Mouse (Mus musculus): Measurements from ENCODE around the gene Adgrv1. TPM values are rescaled to one million over a fixed set of nuclear protein-coding genes. Genes with fewer than 3 reads are reported as not detected.

The Adgrv1 gene
- polyA plus RNA-seq, 1 experiment from 2014 or later: 41.9 TPM

DNA sequence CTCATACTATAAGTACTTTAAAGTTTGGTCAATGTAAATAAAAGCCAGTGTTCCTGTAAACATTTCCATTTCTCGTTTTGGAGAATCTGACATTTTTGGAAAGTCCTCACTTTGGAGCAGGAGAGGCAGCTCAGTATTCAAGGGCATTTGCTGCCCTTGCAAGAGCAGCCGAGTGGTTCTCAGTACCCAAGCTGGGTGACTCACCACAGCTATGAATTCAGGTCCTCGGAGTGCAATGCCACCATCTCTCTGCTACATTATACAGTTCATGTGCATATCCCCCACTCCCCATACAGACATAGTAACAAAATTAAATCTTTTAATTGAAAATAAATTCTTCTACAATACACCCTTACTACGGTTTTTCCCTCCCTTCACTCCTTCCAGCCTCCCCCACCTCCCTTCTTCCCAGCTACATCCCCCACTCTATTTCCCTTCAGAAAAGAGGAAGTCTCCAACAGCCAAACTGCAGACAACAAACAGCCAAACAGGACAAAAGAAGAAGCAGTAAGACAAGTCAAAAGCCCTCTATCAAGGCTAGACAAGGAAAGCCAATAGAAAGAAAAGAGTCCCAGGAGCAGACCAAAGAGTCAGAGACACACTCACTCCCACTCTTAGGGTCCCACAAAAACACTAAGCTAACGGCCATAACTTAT, 262.0 kb downstream of the Adgrv1 start:
- no peaks in the 10 kb centered on the region for H3K9me3 ChIP-seq (ENCODE audit: control insufficient read depth, low read length)
- no peak overlapping the region for H3K4me2 ChIP-seq (ENCODE audit: low read depth, low read length, severe bottlenecking)
- no peaks in the 10 kb centered on the region for H3K27me3 ChIP-seq (ENCODE audit: control insufficient read depth, insufficient read depth, low read length)
- H3K4me1 ChIP-seq (replicated peaks; ENCODE audit: control insufficient read depth, insufficient read depth, low read length): no peaks in the 10 kb centered on the region
- WGBS: 86% methylated on average over 5 of the region's 5 CpGs
- no peak for DNase-seq (ENCODE audit: low spot score)
- no peak overlapping the region for H3K4me3 ChIP-seq (ENCODE audit: low read depth, low read length)
- no peaks in the 10 kb centered on the region for H3K36me3 ChIP-seq (ENCODE audit: control insufficient read depth, insufficient read depth, low read length)
- H3K27ac ChIP-seq (ENCODE audit: low read depth, low read length): no peak overlapping the region
- no peak for ATAC-seq (replicated peaks; ENCODE audit: low FRiP score)
- H3K9ac ChIP-seq (ENCODE audit: low read length): no peak overlapping the region

DNA sequence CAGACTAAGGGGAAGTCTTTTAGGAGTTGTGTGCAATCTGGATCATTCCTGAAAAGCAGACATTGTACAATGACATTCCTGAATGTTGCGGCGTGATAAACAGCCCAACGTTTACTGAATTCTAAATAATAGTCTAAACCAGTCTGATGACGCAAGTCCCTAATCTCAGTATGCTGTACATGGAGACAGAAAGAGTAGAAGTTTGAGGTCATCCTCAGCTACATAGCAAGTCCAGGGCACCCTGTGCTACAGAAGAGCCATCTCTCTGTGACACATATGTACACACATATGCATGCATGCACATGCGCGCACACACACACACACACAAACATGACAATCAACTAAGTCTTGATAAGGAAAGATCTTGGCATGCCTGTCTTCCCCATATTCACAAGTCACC, 262.8 kb downstream of the Adgrv1 start:
- Histone ChIP-seq H3K27ac (ENCODE audit: low read depth, low read length) (no peak overlapping the region), H3K4me3 (ENCODE audit: low read depth, low read length) (no peak overlapping the region), H3K36me3 (ENCODE audit: control insufficient read depth, insufficient read depth, low read length) (no peaks in the 10 kb centered on the region), H3K9me3 (ENCODE audit: control insufficient read depth, low read length) (no peaks in the 10 kb centered on the region), H3K4me2 (ENCODE audit: low read depth, low read length, severe bottlenecking) (no peak overlapping the region), H3K9ac (ENCODE audit: low read length) (no peak overlapping the region), H3K4me1 (replicated peaks; ENCODE audit: control insufficient read depth, insufficient read depth, low read length) (no peaks in the 10 kb centered on the region), H3K27me3 (ENCODE audit: control insufficient read depth, insufficient read depth, low read length) (no peaks in the 10 kb centered on the region)
- DNase-seq (ENCODE audit: low spot score) (no peak), ATAC-seq (replicated peaks; ENCODE audit: low FRiP score) (peak; percentile 51; the same call in 1 of the 2 replicates)
- 91% methylated on average over 6 of the region's 6 CpGs for WGBS

- WGBS: 90% methylated on average over 2 of the region's 2 CpGs
- no peak for DNase-seq (ENCODE audit: low spot score)
- no peaks in the 10 kb centered on the region for H3K36me3 ChIP-seq (ENCODE audit: control insufficient read depth, insufficient read depth, low read length)
- H3K4me3 ChIP-seq (ENCODE audit: low read depth, low read length): no peak overlapping the region
- 0 out of 2 replicates have a peak, but pooled peaks have one; percentile 36 for ATAC-seq (replicated peaks; ENCODE audit: low FRiP score)
- no peaks in the 10 kb centered on the region for H3K27me3 ChIP-seq (ENCODE audit: control insufficient read depth, insufficient read depth, low read length)
- H3K9ac ChIP-seq (ENCODE audit: low read length): no peak overlapping the region
- no peaks in the 10 kb centered on the region for H3K4me1 ChIP-seq (replicated peaks; ENCODE audit: control insufficient read depth, insufficient read depth, low read length)
- H3K27ac ChIP-seq (ENCODE audit: low read depth, low read length): no peak overlapping the region
- no peaks in the 10 kb centered on the region for H3K9me3 ChIP-seq (ENCODE audit: control insufficient read depth, low read length)
- H3K4me2 ChIP-seq (ENCODE audit: low read depth, low read length, severe bottlenecking): no peak overlapping the region
Observed at GRCm38 (mm10) chr13:81369564-81369963, 263.4 kb downstream of the Adgrv1 start.

GRCm38 (mm10) chr13:81368987-81369386, 264.0 kb downstream of the Adgrv1 start:
- Histone ChIP-seq H3K4me3 (ENCODE audit: low read depth, low read length) (no peak overlapping the region), H3K4me2 (ENCODE audit: low read depth, low read length, severe bottlenecking) (no peak overlapping the region), H3K27me3 (ENCODE audit: control insufficient read depth, insufficient read depth, low read length) (no peaks in the 10 kb centered on the region), H3K4me1 (replicated peaks; ENCODE audit: control insufficient read depth, insufficient read depth, low read length) (no peaks in the 10 kb centered on the region), H3K9me3 (ENCODE audit: control insufficient read depth, low read length) (no peaks in the 10 kb centered on the region), H3K36me3 (ENCODE audit: control insufficient read depth, insufficient read depth, low read length) (no peaks in the 10 kb centered on the region), H3K9ac (ENCODE audit: low read length) (no peak overlapping the region), H3K27ac (ENCODE audit: low read depth, low read length) (no peak overlapping the region)
- DNase-seq (ENCODE audit: low spot score) (no peak), ATAC-seq (replicated peaks; ENCODE audit: low FRiP score) (no peak)
- WGBS: 84% methylated on average over 4 of the region's 4 CpGs

GRCm38 (mm10) chr13:81367681-81368376, 265.1 kb downstream of the Adgrv1 start:
- Histone ChIP-seq H3K27ac (ENCODE audit: low read depth, low read length) (no peak overlapping the region), H3K4me1 (replicated peaks; ENCODE audit: control insufficient read depth, insufficient read depth, low read length) (no peaks in the 10 kb centered on the region), H3K4me3 (ENCODE audit: low read depth, low read length) (no peak overlapping the region), H3K36me3 (ENCODE audit: control insufficient read depth, insufficient read depth, low read length) (no peaks in the 10 kb centered on the region), H3K4me2 (ENCODE audit: low read depth, low read length, severe bottlenecking) (no peak overlapping the region), H3K9ac (ENCODE audit: low read length) (no peak overlapping the region), H3K9me3 (ENCODE audit: control insufficient read depth, low read length) (no peaks in the 10 kb centered on the region), H3K27me3 (ENCODE audit: control insufficient read depth, insufficient read depth, low read length) (no peaks in the 10 kb centered on the region)
- DNase-seq (ENCODE audit: low spot score) (no peak), ATAC-seq (replicated peaks; ENCODE audit: low FRiP score) (no peak)
- WGBS: 85% methylated on average over 4 of the region's 4 CpGs

- Histone ChIP-seq H3K27ac (ENCODE audit: low read depth, low read length) (no peak overlapping the region), H3K27me3 (ENCODE audit: control insufficient read depth, insufficient read depth, low read length) (no peaks in the 10 kb centered on the region), H3K4me3 (ENCODE audit: low read depth, low read length) (no peak overlapping the region), H3K9me3 (ENCODE audit: control insufficient read depth, low read length) (no peaks in the 10 kb centered on the region), H3K4me2 (ENCODE audit: low read depth, low read length, severe bottlenecking) (no peak overlapping the region), H3K36me3 (ENCODE audit: control insufficient read depth, insufficient read depth, low read length) (no peaks in the 10 kb centered on the region), H3K4me1 (replicated peaks; ENCODE audit: control insufficient read depth, insufficient read depth, low read length) (no peaks in the 10 kb centered on the region), H3K9ac (ENCODE audit: low read length) (no peak overlapping the region)
- DNase-seq (ENCODE audit: low spot score) (no peak), ATAC-seq (replicated peaks; ENCODE audit: low FRiP score) (no peak)
- 96% methylated on average over 2 of the region's 2 CpGs for WGBS
Observed at GRCm38 (mm10) chr13:81360338-81360737, 272.6 kb downstream of the Adgrv1 start.

- Histone ChIP-seq H3K9me3 (ENCODE audit: control insufficient read depth, low read length) (no peaks in the 10 kb centered on the region), H3K9ac (ENCODE audit: low read length) (no peak overlapping the region), H3K36me3 (ENCODE audit: control insufficient read depth, insufficient read depth, low read length) (no peaks in the 10 kb centered on the region), H3K27ac (ENCODE audit: low read depth, low read length) (no peak overlapping the region), H3K4me3 (ENCODE audit: low read depth, low read length) (no peak overlapping the region), H3K27me3 (ENCODE audit: control insufficient read depth, insufficient read depth, low read length) (no peaks in the 10 kb centered on the region), H3K4me2 (ENCODE audit: low read depth, low read length, severe bottlenecking) (no peak overlapping the region), H3K4me1 (replicated peaks; ENCODE audit: control insufficient read depth, insufficient read depth, low read length) (no peaks in the 10 kb centered on the region)
- 88% methylated on average over 1 of the region's 1 CpGs for WGBS
- no peak for ATAC-seq (replicated peaks; ENCODE audit: low FRiP score)
- DNase-seq (ENCODE audit: low spot score): no peak
Observed at GRCm38 (mm10) chr13:81358766-81359165, 274.2 kb downstream of the Adgrv1 start.

GRCm38 (mm10) chr13:81358365-81358764, 274.6 kb downstream of the Adgrv1 start:
- WGBS: 92% methylated on average over 4 of the region's 4 CpGs

GRCm38 (mm10) chr13:81357215-81357614, 275.7 kb downstream of the Adgrv1 start:
- H3K4me3 ChIP-seq (ENCODE audit: low read depth, low read length): no peak overlapping the region
- H3K36me3 ChIP-seq (ENCODE audit: control insufficient read depth, insufficient read depth, low read length): no peaks in the 10 kb centered on the region
- no peaks in the 10 kb centered on the region for H3K4me1 ChIP-seq (replicated peaks; ENCODE audit: control insufficient read depth, insufficient read depth, low read length)
- H3K27me3 ChIP-seq (ENCODE audit: control insufficient read depth, insufficient read depth, low read length): no peaks in the 10 kb centered on the region
- 86% methylated on average over 3 of the region's 3 CpGs for WGBS
- no peaks in the 10 kb centered on the region for H3K9me3 ChIP-seq (ENCODE audit: control insufficient read depth, low read length)
- no peak overlapping the region for H3K27ac ChIP-seq (ENCODE audit: low read depth, low read length)
- no peak overlapping the region for H3K9ac ChIP-seq (ENCODE audit: low read length)
- ATAC-seq (replicated peaks; ENCODE audit: low FRiP score): no peak
- H3K4me2 ChIP-seq (ENCODE audit: low read depth, low read length, severe bottlenecking): no peak overlapping the region
- DNase-seq (ENCODE audit: low spot score): no peak

More at GRCm38 (mm10) chr13:81358365-81358764, 274.6 kb downstream of the Adgrv1 start:
- Histone ChIP-seq H3K36me3 (ENCODE audit: control insufficient read depth, insufficient read depth, low read length) (no peaks in the 10 kb centered on the region), H3K27me3 (ENCODE audit: control insufficient read depth, insufficient read depth, low read length) (no peaks in the 10 kb centered on the region), H3K4me1 (replicated peaks; ENCODE audit: control insufficient read depth, insufficient read depth, low read length) (no peaks in the 10 kb centered on the region), H3K4me2 (ENCODE audit: low read depth, low read length, severe bottlenecking) (no peak overlapping the region), H3K27ac (ENCODE audit: low read depth, low read length) (no peak overlapping the region), H3K9ac (ENCODE audit: low read length) (no peak overlapping the region), H3K9me3 (ENCODE audit: control insufficient read depth, low read length) (no peaks in the 10 kb centered on the region), H3K4me3 (ENCODE audit: low read depth, low read length) (no peak overlapping the region)
- no peak for ATAC-seq (replicated peaks; ENCODE audit: low FRiP score)
- no peak for DNase-seq (ENCODE audit: low spot score)
